Mouse (Mus musculus): ENCODE measurements around the gene F2rl2.

DNA sequence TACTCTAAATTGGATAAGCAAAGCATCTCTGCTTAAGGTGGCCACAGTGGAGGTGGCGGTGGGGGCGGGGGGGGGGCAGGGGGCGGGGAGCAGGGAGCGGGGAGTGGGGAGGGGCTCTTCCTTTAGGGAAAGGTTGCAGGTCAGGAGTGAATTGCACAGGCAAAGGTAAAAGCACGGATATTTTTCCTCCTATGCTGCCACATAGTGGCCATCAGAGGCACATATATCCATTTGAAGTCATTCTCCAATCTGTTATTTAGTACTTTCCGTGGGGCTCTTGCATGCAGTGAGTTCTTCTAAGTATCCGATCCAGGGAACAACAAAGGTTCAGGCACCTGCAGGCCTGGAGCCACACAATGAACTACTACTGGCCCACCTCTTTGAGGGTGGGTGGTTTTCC, 29.4 kb upstream of the F2rl2 start:
- TF ChIP-seq CTCF (IDR thresholded peaks at IDR 0.05; ENCODE audit: low read depth) = peak; percentile 61
- no peak for TF ChIP-seq EP300 (IDR thresholded peaks at IDR 0.05; ENCODE audit: low read depth)

All from liver, postnatal 0 days (tissue).